Mouse (Mus musculus): Measurements from ENCODE around the gene Robo4. TPM values are rescaled to one million over a fixed set of nuclear protein-coding genes. Genes with fewer than 3 reads are reported as not detected.

Robo4 gene
- polyA plus RNA-seq, 1 experiment, result not detected

GRCm38 (mm10) chr9:37384284-37385182 lies 17.2 kb upstream of the Robo4 start:
- TF ChIP-seq GATA1 (IDR thresholded peaks at IDR 0.05; ENCODE audit: low read length), result no peak

- TF ChIP-seq GATA1 (IDR thresholded peaks at IDR 0.05; ENCODE audit: low read length), result no peak
These were observed 10.8 kb upstream of the Robo4 start for GRCm38 (mm10) chr9:37390891-37391290.

GRCm38 (mm10) chr9:37392071-37392470 lies 9.6 kb upstream of the Robo4 start:
- TF ChIP-seq GATA1 (IDR thresholded peaks at IDR 0.05; ENCODE audit: low read length), result no peak

GRCm38 (mm10) chr9:37393482-37394131 lies 8.1 kb upstream of the Robo4 start:
- no peak for TF ChIP-seq GATA1 (IDR thresholded peaks at IDR 0.05; ENCODE audit: low read length)

- TF ChIP-seq GATA1 (IDR thresholded peaks at IDR 0.05; ENCODE audit: low read length), result no peak
These were observed 1.1 kb upstream of the Robo4 start for GRCm38 (mm10) chr9:37400585-37400984.

- no peak for TF ChIP-seq GATA1 (IDR thresholded peaks at IDR 0.05; ENCODE audit: low read length)
These were observed 804 bp downstream of the Robo4 start for GRCm38 (mm10) chr9:37402501-37402900.

GRCm38 (mm10) chr9:37403011-37403410 lies 1.3 kb downstream of the Robo4 start:
- no peak for TF ChIP-seq GATA1 (IDR thresholded peaks at IDR 0.05; ENCODE audit: low read length)

GRCm38 (mm10) chr9:37406372-37406771 lies 4.7 kb downstream of the Robo4 start:
- TF ChIP-seq GATA1 (IDR thresholded peaks at IDR 0.05; ENCODE audit: low read length), result no peak

GRCm38 (mm10) chr9:37407850-37408502 lies 6.3 kb downstream of the Robo4 start:
- TF ChIP-seq GATA1 (IDR thresholded peaks at IDR 0.05; ENCODE audit: low read length), result no peak

- no peak for TF ChIP-seq GATA1 (IDR thresholded peaks at IDR 0.05; ENCODE audit: low read length)
These were observed 8.2 kb downstream of the Robo4 start for GRCm38 (mm10) chr9:37409698-37410445.

GRCm38 (mm10) chr9:37412989-37413388 lies 11.3 kb downstream of the Robo4 start:
- TF ChIP-seq GATA1 (IDR thresholded peaks at IDR 0.05; ENCODE audit: low read length), result no peak

- no peak for TF ChIP-seq GATA1 (IDR thresholded peaks at IDR 0.05; ENCODE audit: low read length)
These were observed 13.0 kb downstream of the Robo4 start for GRCm38 (mm10) chr9:37414666-37415065.

- no peak for TF ChIP-seq GATA1 (IDR thresholded peaks at IDR 0.05; ENCODE audit: low read length)
These were observed 17.1 kb downstream of the Robo4 start for GRCm38 (mm10) chr9:37418791-37419190.

- no peak for TF ChIP-seq GATA1 (IDR thresholded peaks at IDR 0.05; ENCODE audit: low read length)
These were observed 19.0 kb downstream of the Robo4 start for GRCm38 (mm10) chr9:37420676-37421075.

GRCm38 (mm10) chr9:37421239-37421638 lies 19.5 kb downstream of the Robo4 start:
- no peak for TF ChIP-seq GATA1 (IDR thresholded peaks at IDR 0.05; ENCODE audit: low read length)

Measured in G1E-ER4 (cell line).